Mouse (Mus musculus) heart, embryonic 16.5 days (tissue): ENCODE data around the gene Igf1r. TPM values are rescaled to one million over a fixed set of nuclear protein-coding genes. Genes with fewer than 3 reads are reported as not detected.
A peak's percentile ranks its signal among the peaks of the same experiment; 100 is the strongest.

ENCODE experiments used
- ATAC-seq: fragments of 200-750 bp; cut with Nextera tagmentation; replicated peaks from 2 replicates; pipeline ENCODE4 v1.8.0; 2017; ENCODE audit warnings: moderate number of reproducible peaks; ENCODE audit not compliant: insufficient read depth, low FRiP score; ENCODE audit errors: extremely low read depth
- H3K27ac ChIP-seq: fragments of 300-500 bp; sonication (generic); 2 replicates; pipeline ENCODE4 v1.5.1; 2014; ENCODE audit warnings: mild to moderate bottlenecking, low read length, control low read depth, moderate library complexity
- H3K27me3 ChIP-seq: fragments of 300-500 bp; sonication (generic); 2 replicates; pipeline ENCODE4 v1.6.1; 2014; ENCODE audit warnings: low read length, mixed read lengths; ENCODE audit not compliant: control insufficient read depth, insufficient read depth
- H3K36me3 ChIP-seq: fragments of 300-500 bp; sonication (generic); 2 replicates; pipeline ENCODE4 v1.6.1; 2014; ENCODE audit not compliant: control insufficient read depth, insufficient read depth
- H3K4me1 ChIP-seq: fragments of 300-500 bp; sonication (generic); 2 replicates; pipeline ENCODE4 v1.6.1; 2014; ENCODE audit warnings: low read length, mixed read lengths; ENCODE audit not compliant: control insufficient read depth, insufficient read depth
- H3K4me2 ChIP-seq: fragments of 300-500 bp; sonication (generic); 2 replicates; pipeline ENCODE4 v1.6.1; 2014; ENCODE audit warnings: low read depth, mild to moderate bottlenecking, control low read depth, low read length
- H3K4me3 ChIP-seq: fragments of 300-500 bp; sonication (generic); 2 replicates; pipeline ENCODE4 v1.5.1; 2014; ENCODE audit warnings: mild to moderate bottlenecking, control low read depth, low read length
- H3K9ac ChIP-seq: fragments of 300-500 bp; sonication (generic); 2 replicates; pipeline ENCODE4 v1.6.1; 2014; ENCODE audit warnings: low read length, control low read depth
- H3K9me3 ChIP-seq: fragments of 300-500 bp; sonication (generic); replicated peaks from 2 replicates; pipeline ENCODE4 v1.6.1; 2016; ENCODE audit warnings: low read length; ENCODE audit not compliant: control insufficient read depth
- WGBS: fragments of 180-500 bp; shearing (Covaris S2); extraction: QIAGEN DNeasy Blood & Tissue Kit; methylation state at CpG from one replicate; pipeline ENCODE4 v1.1.7; 2014; 5-methylcytosine and 5-hydroxymethylcytosine counted together
- polyA plus RNA-seq: library from polyadenylated mRNA; unstranded; fragments of >200 nt; fragmentation: Nextera tagmentation; extraction: Ambion mirVana; gene quantifications from 2 replicates; pipeline ENCODE4 v1.2.1, GENCODE M21; 2015

Gene Igf1r
- polyA plus RNA-seq, 1 experiment from 2014 or later: 16.4 TPM

GRCm38 (mm10) chr7:68239220-68239827, 286.7 kb downstream of the Igf1r start:
- Histone ChIP-seq H3K9ac (no peak overlapping the region), H3K4me1 (no peaks in the 10 kb centered on the region), H3K4me3 (no peak overlapping the region), H3K27me3 (no peaks in the 10 kb centered on the region), H3K27ac (no peak overlapping the region), H3K4me2 (no peak overlapping the region), H3K36me3 (no peaks in the 10 kb centered on the region), H3K9me3 (no peaks in the 10 kb centered on the region)
- WGBS: 48% methylated on average over 11 of the region's 11 CpGs
- no peak for ATAC-seq

- Histone ChIP-seq H3K4me3 (no peak overlapping the region), H3K4me2 (no peak overlapping the region), H3K4me1 (no peaks in the 10 kb centered on the region), H3K9me3 (no peaks in the 10 kb centered on the region), H3K36me3 (no peaks in the 10 kb centered on the region), H3K27ac (no peak overlapping the region), H3K27me3 (no peaks in the 10 kb centered on the region), H3K9ac (no peak overlapping the region)
- ATAC-seq: no peak
- WGBS: 75% methylated on average over 9 of the region's 9 CpGs
Measured at GRCm38 (mm10) chr7:68241205-68241604, 288.6 kb downstream of the Igf1r start.

GRCm38 (mm10) chr7:68245681-68246080, 293.1 kb downstream of the Igf1r start:
- ATAC-seq: no peak
- Histone ChIP-seq H3K4me2 (no peak overlapping the region), H3K4me1 (no peaks in the 10 kb centered on the region), H3K27ac (no peak overlapping the region), H3K9ac (no peak overlapping the region), H3K4me3 (no peak overlapping the region), H3K36me3 (no peaks in the 10 kb centered on the region), H3K27me3 (no peaks in the 10 kb centered on the region), H3K9me3 (peaks cover 4% of the 10 kb centered on the region)
- 53% methylated on average over 4 of the region's 4 CpGs for WGBS

- Histone ChIP-seq H3K9me3 (peaks cover 4% of the 10 kb centered on the region), H3K9ac (no peak overlapping the region), H3K27ac (no peak overlapping the region), H3K4me1 (no peaks in the 10 kb centered on the region), H3K4me3 (no peak overlapping the region), H3K27me3 (no peaks in the 10 kb centered on the region), H3K36me3 (no peaks in the 10 kb centered on the region), H3K4me2 (no peak overlapping the region)
- ATAC-seq: no peak
- 79% methylated on average over 8 of the region's 8 CpGs for WGBS
Measured at GRCm38 (mm10) chr7:68246249-68246648, 293.6 kb downstream of the Igf1r start.

- no peaks in the 10 kb centered on the region for H3K4me1 ChIP-seq
- no peak overlapping the region for H3K4me2 ChIP-seq
- 57% methylated on average over 1 of the region's 1 CpGs for WGBS
- ATAC-seq: no peak
- no peaks in the 10 kb centered on the region for H3K36me3 ChIP-seq
- no peak overlapping the region for H3K9ac ChIP-seq
- peaks cover 4% of the 10 kb centered on the region for H3K9me3 ChIP-seq
- no peaks in the 10 kb centered on the region for H3K27me3 ChIP-seq
- H3K4me3 ChIP-seq: no peak overlapping the region
- H3K27ac ChIP-seq: no peak overlapping the region
Measured at GRCm38 (mm10) chr7:68250411-68250810, 297.8 kb downstream of the Igf1r start.

- 82% methylated on average over 3 of the region's 3 CpGs for WGBS
- Histone ChIP-seq H3K27me3 (no peaks in the 10 kb centered on the region), H3K4me2 (no peak overlapping the region), H3K4me3 (no peak overlapping the region), H3K9ac (no peak overlapping the region), H3K36me3 (no peaks in the 10 kb centered on the region), H3K27ac (no peak overlapping the region), H3K4me1 (no peaks in the 10 kb centered on the region), H3K9me3 (peaks cover 4% of the 10 kb centered on the region)
- no peak for ATAC-seq
Measured at GRCm38 (mm10) chr7:68250902-68251301, 298.3 kb downstream of the Igf1r start.

- Histone ChIP-seq H3K36me3 (no peaks in the 10 kb centered on the region), H3K9ac (no peak overlapping the region), H3K27ac (peak overlapping the region; percentile 55), H3K27me3 (no peaks in the 10 kb centered on the region), H3K9me3 (no peaks in the 10 kb centered on the region), H3K4me1 (peaks cover 18% of the 10 kb centered on the region), H3K4me2 (peak overlapping the region; percentile 2; the same call in 1 of the 2 replicates), H3K4me3 (no peak overlapping the region)
- ATAC-seq: no peak
- 43% methylated on average over 2 of the region's 2 CpGs for WGBS
Measured at GRCm38 (mm10) chr7:68257767-68258166, 305.1 kb downstream of the Igf1r start.

GRCm38 (mm10) chr7:68258326-68259150, 305.9 kb downstream of the Igf1r start:
- 35% methylated on average over 17 of the region's 17 CpGs for WGBS
- no peaks in the 10 kb centered on the region for H3K27me3 ChIP-seq
- no peaks in the 10 kb centered on the region for H3K36me3 ChIP-seq
- H3K4me3 ChIP-seq: no peak overlapping the region
- ATAC-seq: peak; percentile 87
- H3K9me3 ChIP-seq: no peaks in the 10 kb centered on the region
- no peak overlapping the region for H3K9ac ChIP-seq
- peak overlapping the region; percentile 55 for H3K27ac ChIP-seq
- peak overlapping the region; percentile 2 for H3K4me2 ChIP-seq
- H3K4me1 ChIP-seq: peaks cover 23% of the 10 kb centered on the region

- H3K4me2 ChIP-seq: no peak overlapping the region
- H3K9ac ChIP-seq: no peak overlapping the region
- peaks cover 33% of the 10 kb centered on the region for H3K4me1 ChIP-seq
- ATAC-seq: no peak
- WGBS: 56% methylated on average over 6 of the region's 6 CpGs
- no peaks in the 10 kb centered on the region for H3K27me3 ChIP-seq
- H3K36me3 ChIP-seq: no peaks in the 10 kb centered on the region
- H3K9me3 ChIP-seq: no peaks in the 10 kb centered on the region
- no peak overlapping the region for H3K27ac ChIP-seq
- no peak overlapping the region for H3K4me3 ChIP-seq
Measured at GRCm38 (mm10) chr7:68259523-68260081, 307.0 kb downstream of the Igf1r start.
